Mouse (Mus musculus) testis, adult 2 months (tissue): Measurements from ENCODE around the gene Pparg.

ENCODE experiments used
- CTCF ChIP-seq: fragments of 200-500 bp; IDR thresholded peaks from 2 replicates; pipeline ENCODE4 v1.5.1; 2012; ENCODE audit warnings: low read depth, mild to moderate bottlenecking, inconsistent platforms, low read length, moderate library complexity; ENCODE audit not compliant: control insufficient read depth, insufficient read depth, insufficient replicate concordance
- POLR2A ChIP-seq: fragments of 200-500 bp; IDR thresholded peaks from 2 replicates; pipeline ENCODE4 v1.6.1; 2012; ENCODE audit warnings: low read depth, mild to moderate bottlenecking, inconsistent platforms, low read length, moderate library complexity; ENCODE audit not compliant: control insufficient read depth

- TF ChIP-seq CTCF (no peak), POLR2A (no peak)
Observed at GRCm38 (mm10) chr6:115344513-115344912, 16.2 kb upstream of the Pparg start.
